Mouse (Mus musculus): ENCODE results near the gene Rora.

DNA sequence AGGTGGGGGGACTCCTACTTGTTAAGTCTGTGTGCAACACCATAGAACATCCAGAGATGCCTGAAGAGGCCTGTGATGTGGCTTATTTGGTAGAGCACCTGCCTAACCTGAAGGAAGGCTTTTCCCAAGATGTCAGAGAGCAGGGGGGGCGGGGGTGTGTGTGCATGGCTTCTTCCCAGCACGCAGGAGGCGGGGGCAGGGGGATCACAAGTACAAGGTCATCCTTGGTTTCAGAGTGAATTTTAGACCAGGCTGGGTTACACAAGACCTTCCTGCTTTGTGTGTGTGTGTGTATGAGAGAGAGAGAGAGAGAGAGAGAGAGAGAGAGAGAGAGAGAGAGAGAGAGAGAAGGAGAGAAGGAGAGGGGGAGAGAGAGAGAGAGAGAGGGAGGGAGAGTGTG lies 651.4 kb downstream of the Rora start:
- no peak for TF ChIP-seq USF1 (IDR thresholded peaks at IDR 0.05; ENCODE audit: low read depth)
- no peak for TF ChIP-seq CTCF (IDR thresholded peaks at IDR 0.05; ENCODE audit: control insufficient read depth, insufficient read depth, insufficient read length)
